Mouse (Mus musculus) embryo, embryonic 9.5 days (tissue): ENCODE results near the gene Elovl2.
"Not testable (repeated sequence)": the region's sequence is repeated elsewhere in the genome, so short reads cannot be mapped to it uniquely, and the experiment has no call there.

Experiments
- DNase-seq: peaks from one replicate; pipeline ENCODE4 v3.0.0-alpha.2; 2017; ENCODE audit errors: extremely low spot score

The Elovl2 gene

DNA sequence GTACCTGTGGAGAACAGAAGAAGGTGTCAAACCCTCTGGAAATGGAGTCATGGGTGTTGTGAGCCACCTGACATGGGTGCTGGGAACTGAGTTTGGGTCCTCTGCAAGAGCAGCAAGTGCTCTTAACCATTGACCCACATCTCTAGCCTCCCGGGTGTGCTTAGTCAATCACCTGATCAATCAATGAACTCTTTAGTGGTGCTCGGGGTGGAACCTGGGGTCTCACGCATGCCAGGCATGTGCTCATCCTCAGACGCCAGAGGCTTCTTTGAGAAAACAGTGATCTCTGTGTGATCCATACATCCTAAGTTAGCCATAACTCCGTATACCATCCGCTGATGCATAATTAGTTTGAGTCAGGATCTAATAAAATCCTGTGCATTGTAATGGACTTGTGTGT is 15.0 kb upstream of the Elovl2 start:
- no peak for DNase-seq

DNA sequence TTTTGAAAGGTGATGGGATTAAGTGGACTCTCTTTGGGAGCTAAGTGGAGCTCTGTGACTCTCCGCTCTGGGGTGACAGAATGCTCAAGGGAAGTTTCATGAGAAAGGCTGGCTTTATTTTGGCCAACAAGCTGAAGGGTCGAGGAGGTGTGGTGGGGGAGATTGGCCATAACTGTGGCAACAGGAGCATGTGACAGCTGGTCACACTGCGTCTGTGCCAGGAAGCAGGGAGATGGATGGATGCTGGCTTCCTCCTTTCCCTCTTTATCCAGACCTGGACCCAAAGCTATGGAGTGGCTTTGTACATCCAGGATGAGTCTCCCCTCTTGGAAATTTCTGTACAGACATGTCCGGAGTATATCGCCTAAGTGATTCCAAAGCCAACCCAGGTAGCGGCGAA is 13.0 kb upstream of the Elovl2 start:
- no peak for DNase-seq

DNA sequence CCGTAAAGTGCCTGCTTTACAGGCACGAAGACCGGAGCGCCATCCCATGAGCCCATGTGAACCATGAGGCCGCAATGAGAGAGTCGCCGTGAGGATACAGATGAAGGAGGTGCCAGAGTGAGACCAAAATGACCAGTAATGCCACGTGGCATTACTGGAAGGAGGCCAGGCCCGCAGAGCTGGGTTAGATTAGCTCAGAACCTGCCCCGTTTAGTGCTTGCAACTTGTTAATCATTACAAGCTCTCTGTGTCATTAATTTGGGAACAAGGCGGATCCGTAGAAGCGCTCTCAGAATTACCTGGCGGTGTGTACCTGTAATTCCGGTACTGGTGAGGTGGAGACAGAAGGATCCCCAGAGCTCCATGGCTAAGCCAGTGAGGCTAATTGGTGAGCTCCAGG is 12.0 kb upstream of the Elovl2 start:
- DNase-seq = no peak

DNA sequence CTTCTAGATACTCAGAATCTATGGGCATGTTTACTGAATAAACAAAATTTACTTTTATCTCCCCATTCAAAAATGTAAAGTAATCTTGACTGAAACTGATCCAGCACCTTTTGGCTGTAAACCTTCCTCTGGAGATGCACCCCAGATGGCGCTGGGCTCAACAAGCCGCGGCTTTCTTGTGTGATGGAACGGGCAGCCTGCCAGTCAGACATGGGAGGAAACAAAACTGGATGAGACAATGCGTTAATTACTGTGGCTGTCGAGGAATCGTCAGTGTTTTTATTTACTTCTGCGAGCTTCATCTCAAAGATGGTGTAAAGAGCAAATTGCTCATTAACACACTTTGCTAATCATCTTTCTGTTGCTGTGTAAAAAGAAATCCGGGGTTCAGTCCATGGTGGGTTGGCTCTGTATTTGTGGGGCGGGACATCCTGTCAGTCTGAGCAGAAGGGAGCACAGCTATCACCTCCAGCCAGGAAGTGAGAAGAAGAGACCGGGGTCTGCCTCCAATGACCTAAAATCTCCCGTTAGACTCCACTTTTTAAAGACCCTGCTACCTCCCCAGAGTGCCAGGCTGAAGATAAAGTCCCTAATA is 11.3 kb upstream of the Elovl2 start:
- DNase-seq = no peak

DNA sequence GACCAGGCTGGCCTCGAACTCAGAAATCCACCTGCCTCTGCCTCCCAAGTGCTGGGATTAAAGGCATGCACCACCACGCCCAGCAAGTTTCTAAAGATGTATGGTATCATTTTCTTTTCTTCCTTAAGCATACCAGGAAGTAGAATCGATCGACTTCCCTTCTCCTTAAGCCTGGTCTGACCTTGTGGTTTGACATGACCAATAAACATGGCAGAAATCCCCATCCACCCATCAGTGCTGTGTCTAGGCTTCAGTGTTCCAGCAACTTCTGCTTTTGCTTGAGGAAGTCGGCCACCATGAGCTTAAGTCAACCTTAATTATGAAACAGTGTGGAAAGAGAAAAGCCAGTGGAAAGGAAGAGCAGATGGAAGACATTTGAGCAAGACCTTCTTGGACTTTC is 10.1 kb upstream of the Elovl2 start:
- DNase-seq = no peak

DNA sequence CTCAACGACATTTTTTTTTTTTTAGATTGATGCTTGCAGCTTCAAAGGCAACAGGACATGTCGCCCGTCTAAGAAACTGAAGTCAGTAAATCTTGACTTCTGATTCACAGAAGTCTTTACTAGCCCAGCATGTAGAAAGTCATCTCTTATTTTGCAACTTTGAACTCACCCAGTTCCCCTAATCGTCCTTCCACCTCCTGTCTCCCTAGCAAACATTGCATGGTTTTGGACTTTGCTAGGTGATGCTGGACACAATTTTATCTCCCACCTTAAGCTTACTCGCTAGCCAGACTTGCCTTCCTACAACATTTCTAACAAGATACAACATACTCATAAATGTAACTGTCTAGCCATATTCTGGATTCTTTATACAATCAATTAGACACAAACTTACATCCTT is 7.9 kb upstream of the Elovl2 start:
- no peak for DNase-seq

DNA sequence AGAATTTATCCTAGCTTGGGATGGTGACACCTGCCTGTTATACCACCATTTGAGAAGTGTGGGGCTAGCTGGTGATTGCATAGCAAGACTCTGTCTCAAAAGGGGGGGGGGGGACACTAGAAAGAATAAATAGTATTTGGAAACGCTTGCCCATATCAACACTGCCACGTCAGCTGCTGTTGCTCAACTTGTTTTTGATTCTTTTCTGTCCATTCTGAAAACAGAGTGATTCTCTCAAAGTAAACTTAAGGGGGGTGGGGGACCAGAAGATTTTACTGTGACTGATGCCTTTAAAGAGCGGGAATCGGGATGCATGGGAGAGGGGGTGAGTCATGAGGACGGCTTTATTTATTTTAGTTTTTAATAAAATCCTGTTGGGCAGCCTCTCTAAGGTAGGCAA is 6.3 kb upstream of the Elovl2 start:
- DNase-seq = no peak

DNA sequence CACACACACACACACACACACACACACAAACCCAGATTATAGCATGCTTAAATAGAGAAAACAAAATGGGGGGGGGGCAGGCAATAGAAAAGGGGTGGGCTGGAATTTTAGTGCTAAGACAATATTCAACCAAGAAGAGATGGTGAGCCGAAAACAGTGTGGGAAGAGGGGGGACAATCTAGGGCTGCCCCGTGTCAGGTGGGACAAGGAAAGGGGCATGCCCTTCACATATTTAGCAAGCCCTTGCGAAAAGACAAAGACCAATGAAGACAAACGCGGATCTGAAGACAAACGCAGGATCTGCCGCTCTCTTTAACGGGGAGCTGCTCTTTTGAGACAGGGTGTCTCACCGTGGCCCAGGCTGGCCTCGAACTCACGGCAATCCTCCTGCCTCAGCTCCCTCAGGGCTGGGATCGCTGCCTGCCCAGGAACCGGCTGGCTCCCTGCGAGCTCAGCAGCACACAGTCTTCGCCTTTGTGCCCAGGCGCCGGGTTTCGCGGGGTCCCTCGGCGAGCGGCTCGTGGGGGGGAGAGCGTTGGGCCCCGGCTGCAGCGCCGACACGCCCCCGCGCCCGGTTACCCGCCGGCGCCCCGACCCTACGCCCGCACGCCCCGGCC is 410 bp downstream of the Elovl2 start:
- DNase-seq = no peak

DNA sequence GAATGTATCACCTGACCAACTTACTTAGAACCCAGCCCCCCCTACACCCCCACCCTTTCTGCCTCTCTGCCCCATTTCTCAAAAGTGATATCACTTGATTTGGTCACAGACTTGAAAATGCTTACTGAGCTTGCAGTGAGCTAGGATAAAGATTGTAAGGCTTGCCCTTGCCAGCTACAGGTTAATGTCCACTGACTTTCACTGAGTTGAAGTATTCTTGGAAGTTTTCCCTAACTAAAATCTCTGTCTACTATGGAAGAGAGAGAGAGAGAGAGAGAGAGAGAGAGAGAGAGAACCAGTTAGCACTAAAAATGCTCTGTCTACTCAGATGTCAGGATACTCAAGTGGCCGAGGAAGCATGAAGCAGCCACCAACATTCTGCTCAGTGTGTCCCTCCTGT is 1.1 kb downstream of the Elovl2 start:
- no peak for DNase-seq

DNA sequence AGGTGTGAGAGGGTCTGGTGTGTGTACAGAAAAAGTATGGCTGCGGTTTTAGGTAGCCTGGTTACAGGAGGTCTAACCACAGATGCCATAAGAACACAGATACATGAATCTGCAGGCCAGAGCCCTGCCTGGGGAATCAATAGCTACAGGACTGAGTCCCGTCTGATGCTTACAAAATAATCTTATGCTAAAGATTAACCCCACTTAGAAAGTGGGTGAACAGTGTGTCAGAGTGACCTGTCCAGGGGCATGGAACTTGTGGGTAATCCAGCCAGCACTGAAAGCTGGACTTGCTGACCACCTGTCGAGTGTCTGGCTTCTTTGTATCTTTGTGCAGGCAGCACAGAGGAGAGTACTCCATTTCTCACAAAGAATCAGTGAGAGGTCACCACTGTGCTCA is 4.0 kb downstream of the Elovl2 start:
- no peak for DNase-seq

DNA sequence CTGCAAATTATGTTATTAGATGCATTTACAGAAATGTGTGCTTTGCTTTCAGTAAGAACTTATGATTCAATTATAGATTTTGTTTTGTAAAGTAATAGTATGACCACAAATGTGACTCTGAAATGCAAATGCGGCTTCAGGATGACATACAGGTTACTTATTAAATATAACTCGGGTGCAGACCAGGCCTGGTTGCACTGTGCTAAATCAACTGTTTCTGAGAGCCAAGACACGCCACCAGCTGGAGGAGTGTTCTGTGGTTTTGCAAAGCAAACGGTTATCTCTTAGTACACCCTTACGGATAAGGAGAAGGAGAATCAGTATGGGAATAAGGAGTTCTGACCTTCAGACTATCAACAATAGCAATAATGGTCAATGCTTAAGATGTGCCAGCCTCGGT is 4.5 kb downstream of the Elovl2 start:
- no peak for DNase-seq

DNA sequence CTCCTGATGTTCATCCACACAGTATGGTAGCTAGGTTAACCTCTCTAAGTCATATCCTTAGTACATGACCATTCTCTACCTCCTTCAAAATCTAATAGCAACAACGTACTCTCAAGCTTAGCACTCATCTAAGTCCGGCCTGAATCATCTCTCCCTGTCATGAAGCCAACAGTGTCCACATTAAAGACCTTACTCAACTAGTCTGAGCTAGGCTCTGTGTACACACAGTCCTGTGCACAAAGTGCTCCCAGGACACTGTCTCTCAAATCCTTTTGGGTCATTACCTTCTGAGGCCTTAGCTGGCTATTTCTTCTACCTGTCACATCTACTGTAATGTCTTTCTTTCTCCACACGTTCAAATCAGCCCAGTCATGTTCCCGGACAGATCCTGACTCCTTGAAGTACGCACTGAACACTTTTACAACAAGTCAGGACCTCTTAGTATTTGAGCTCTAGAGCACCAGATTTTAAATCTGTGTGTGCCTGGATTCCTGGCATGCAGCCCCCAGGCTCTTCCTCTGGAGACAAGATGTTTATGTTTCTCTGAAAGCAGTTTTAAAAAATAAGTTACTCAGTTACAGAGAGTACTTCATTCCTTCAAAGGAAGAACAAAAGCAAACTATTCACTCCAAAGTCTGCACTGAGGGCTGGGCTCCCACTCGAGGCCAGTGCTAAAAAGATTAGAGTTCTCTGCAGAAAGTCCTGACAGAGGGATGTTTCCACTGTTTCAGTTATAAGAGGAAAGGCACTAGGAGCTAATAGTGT is 7.5 kb downstream of the Elovl2 start:
- no peak for DNase-seq

DNA sequence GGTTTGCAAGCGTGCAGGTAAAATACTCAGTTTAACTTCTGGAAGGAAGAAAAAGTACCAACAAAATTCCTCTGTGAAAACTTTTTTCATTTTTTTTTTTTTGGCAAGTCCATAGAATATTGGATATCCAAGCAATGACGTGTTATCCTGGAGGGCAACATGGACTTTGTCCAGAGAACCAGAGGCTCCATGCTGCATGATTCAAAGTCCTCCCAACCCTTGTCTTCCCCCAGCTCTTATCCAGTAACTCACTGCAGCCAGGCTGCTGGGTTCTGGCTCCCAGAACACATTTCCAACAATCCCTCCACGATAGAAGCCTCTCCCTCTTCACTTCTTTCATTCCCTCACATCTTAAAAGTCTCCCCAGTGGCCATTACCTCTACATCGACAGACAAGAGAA is 8.9 kb downstream of the Elovl2 start:
- DNase-seq = no peak

DNA sequence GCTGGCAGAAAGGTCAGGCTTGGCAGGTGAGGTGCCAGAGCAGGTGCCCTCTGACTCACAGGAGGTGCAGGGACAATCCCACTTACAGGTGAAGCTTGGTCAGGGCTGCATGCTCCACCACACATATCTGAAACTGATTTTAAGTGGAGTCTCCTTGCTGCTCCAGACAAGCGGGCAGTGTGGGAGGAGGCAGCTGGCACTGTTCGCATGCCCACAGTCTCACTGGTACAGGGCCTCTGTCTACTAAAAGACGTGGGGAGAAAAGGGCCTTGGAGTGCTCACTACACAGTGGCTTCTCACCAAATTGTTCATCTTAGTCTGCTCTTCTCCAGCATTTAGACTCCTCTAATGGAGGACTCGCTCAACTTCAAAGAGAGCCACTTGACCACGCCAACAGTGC is 14.0 kb downstream of the Elovl2 start:
- no peak for DNase-seq

DNA sequence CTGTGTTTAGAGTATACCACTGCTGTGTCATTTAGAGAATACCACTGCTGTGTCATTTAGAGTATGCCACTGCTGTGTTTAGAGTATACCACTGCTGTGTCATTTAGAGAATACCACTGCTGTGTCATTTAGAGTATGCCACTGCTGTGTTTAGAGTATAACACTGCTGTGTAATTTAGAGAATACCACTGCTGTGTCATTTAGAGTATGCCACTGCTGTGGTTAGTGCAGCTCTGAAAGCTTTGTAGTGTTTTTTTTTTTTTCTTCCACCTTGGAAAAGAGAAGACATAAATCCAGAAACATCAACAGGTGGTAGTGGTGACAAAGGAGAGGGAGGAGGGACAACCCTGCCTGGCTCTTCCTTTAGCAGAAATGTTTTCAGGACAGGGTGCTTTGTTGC is 14.6 kb downstream of the Elovl2 start:
- not testable (repeated sequence) for DNase-seq

DNA sequence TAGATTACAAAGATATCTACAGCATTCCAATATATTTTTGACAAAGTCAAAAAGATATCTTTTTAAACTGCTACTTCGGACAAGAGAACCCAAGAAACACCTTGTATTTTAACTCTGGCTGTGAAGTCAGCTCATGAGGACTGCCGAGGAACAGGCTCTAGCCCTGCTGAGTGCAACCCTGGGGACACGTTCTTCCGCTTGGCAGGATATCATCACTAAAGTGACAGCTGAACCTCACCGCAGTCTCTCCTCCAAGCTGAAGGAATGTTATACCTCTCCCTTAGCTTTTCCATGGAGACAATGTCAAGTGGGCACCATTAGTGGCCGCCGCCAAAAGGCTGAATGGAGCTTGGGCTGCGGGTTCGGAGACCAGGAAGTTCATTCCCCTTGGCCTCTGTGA is 16.5 kb downstream of the Elovl2 start:
- DNase-seq = no peak

DNA sequence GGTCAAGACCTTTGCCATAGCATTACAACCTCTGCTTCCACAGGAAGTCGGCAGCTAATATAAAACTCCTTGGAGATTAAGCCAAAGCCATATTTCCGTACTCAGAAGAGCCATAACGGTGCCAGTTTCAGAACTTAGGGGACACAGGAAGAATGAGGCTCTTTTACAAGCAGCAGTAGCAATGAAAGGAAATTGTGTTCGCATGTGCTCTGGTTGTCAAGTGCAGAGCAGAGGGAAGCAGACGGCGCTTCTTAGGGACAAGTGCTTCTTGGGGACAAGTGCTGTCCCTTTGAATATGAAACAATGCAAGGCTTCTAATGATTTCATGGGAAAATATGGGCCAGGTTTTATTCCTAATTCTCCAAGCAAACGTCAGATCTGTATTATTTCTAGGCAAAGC is 16.9 kb downstream of the Elovl2 start:
- no peak for DNase-seq

DNA sequence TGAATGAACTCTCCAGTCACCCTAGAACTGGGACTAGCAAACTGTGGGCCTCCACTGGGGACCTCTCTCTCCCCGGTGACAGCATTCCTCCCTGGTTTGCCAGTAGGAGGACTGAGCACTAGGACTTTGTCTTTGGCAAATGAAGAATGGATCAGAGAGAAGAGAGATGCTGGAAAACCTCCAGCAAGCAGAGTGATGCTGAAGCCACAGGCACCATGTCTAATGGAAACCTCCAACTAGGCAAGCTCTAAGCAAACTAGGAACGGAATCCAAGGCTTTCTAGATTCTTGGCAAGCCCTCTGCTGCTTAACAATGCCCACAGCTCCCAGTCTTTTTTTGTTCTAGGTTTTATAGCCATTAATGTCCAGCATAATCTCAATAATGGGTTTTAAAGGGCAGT is 19.3 kb downstream of the Elovl2 start:
- no peak for DNase-seq

DNA sequence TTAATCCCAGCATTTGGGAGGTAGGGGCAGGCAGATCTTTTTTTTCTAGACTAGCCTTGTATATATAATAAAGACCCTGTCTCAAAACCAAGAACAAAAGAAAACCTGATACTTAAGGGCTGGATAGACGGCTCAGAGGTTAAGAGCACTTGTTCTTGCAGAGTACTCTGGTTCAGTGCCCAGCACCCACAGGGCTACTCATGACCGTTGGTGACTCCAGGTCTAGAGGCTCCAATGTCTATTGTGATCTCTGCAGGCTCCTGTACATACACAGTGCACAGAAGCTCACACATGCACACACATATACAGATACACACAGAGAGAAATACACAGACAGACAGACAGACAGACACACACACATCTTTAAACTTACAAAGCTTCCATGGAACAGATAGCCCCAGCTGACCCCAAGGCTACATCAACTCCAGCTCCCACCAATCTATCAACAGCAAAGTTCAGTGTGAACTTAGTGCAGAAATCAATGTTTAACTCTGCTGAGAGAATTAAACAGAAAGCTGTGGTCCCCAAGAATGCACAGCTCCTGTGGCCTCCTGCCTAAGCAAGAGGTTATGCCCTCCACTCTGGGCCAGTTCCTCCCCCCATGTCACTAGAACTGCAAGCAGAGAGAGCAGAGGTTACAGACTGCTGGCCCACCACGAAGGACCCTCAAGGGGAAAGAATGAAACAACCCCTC is 24.4 kb downstream of the Elovl2 start:
- no peak for DNase-seq

DNA sequence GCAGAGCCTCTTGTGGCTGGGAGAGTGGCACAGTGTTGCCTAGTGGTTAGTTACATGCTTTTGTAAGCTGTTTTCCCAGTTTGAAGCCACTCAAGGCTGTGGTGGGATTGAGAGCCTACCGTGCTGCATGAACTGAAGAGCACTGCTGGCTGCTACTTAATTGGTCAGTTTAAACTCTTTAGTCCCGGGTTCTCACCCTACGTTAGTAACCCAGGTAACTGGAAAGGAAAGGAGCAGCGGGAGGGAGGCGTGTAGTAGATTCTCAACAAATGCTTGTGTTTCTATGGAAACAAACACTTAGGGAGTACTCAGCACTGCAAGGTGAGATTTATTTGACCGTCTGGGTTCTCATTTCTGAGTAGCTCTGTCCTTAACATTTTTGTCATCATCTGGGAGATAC is 32.3 kb downstream of the Elovl2 start:
- DNase-seq = no peak

DNA sequence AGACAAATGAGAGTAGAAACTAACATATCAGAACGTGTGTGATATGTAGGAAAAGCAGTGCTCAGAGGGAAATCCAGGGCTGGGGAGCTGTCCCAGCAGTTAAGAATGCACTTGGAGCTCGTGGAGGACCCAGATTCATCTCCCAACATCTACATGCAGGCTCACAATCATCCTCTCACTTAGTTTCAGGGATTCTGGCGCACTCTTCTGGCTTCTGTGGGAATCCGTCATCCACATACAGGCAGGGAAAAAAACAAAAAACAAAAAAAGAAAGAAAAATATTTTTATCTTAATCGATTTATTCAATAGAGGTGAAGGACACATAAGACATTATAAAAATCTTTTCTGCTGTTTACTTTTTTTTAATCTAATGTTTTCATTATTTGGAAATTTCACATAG is 61.8 kb downstream of the Elovl2 start:
- DNase-seq = no peak

DNA sequence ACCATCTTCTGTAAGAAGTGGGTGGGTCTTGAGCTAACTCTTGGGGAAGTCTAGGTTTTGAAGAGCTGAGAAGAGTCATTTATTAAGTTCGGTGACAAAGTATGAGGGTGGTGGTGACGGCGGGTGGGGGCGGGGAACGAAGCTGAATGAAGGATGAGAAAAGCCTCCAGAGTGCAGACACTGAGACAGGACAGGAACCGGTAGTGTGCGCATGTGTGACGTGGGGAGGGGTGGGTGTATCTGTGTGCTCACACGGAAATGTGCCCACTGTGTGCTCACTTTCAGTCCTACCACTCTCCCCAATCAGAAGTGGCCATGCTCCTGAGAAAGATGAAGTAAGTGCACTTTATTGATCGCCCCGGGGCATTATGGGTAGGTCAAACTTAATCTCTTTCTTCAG is 67.1 kb downstream of the Elovl2 start:
- no peak for DNase-seq

DNA sequence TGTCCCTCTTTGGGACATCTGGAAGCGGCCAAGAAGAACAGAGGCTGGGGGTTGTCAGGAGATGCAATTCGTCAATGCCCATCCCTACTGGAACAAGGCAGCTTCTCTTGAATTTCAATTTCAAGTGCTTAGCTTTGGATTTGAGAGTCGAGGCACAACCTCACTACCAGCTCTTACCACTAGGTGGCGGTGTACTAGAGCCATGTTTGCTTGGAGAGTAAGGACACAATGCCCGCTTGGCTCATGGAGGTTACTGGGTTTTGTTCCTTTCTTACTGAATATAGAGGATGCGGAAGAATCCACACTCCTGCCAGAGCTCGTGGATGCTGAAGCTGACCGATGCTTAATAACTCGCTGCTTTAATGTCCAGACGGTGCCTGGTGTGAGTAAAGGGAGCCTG is 73.9 kb downstream of the Elovl2 start:
- DNase-seq = peak; percentile 42
